Mouse (Mus musculus): Measurements from ENCODE around the gene Snx3. TPM values are rescaled to one million over a fixed set of nuclear protein-coding genes. Genes with fewer than 3 reads are reported as not detected.

Gene Snx3
- total RNA-seq, 2 experiments from 2014 or later = 170 to 173 TPM

GRCm38 (mm10) chr10:42574639-42575038 is 72.8 kb downstream of the Snx3 start:
- intact Hi-C loops (cut with DNase I) = no loop called here
- DNase-seq = no peak

GRCm38 (mm10) chr10:42577525-42578280 is 75.9 kb downstream of the Snx3 start:
- intact Hi-C loops (cut with DNase I) = no loop called here
- no peak for DNase-seq

GRCm38 (mm10) chr10:42578281-42578675 is 76.4 kb downstream of the Snx3 start:
- intact Hi-C loops (cut with DNase I) = no loop called here
- DNase-seq = no peak

GRCm38 (mm10) chr10:42578698-42579474 is 77.1 kb downstream of the Snx3 start:
- intact Hi-C loops (cut with DNase I) = no loop called here
- DNase-seq = no peak

- DNase-seq = no peak
- intact Hi-C loops (cut with DNase I) = no loop called here
Measured at GRCm38 (mm10) chr10:42579475-42580130, 77.8 kb downstream of the Snx3 start.

GRCm38 (mm10) chr10:42580131-42580950 is 78.5 kb downstream of the Snx3 start:
- intact Hi-C loops (cut with DNase I) = no loop called here

GRCm38 (mm10) chr10:42580951-42581277 is 79.1 kb downstream of the Snx3 start:
- DNase-seq = no peak

More at GRCm38 (mm10) chr10:42580131-42580950, 78.5 kb downstream of the Snx3 start:
- DNase-seq = no peak

GRCm38 (mm10) chr10:42581694-42582565 is 80.1 kb downstream of the Snx3 start:
- intact Hi-C loops (cut with DNase I) = loop anchor here (2.0 kb wide), 1 partner anchor 51 kb away; no protein-coding TSS in a partner anchor
- DNase-seq = peak in 1 of 2 experiments; percentile 20

More at GRCm38 (mm10) chr10:42580951-42581277, 79.1 kb downstream of the Snx3 start:
- intact Hi-C loops (cut with DNase I) = no loop called here

GRCm38 (mm10) chr10:42582566-42583110 is 80.8 kb downstream of the Snx3 start:
- DNase-seq = no peak
- intact Hi-C loops (cut with DNase I) = loop anchor here (2.0 kb wide), 1 partner anchor 50 kb away; no protein-coding TSS in a partner anchor

GRCm38 (mm10) chr10:42583157-42583872 is 81.5 kb downstream of the Snx3 start, which contains the start of the genes Nr2e1 and Ostm1:
Gene Nr2e1, minus strand, starts transcription at chr10:42583632.
Gene Ostm1, plus strand, starts transcription at chr10:42583822.
- intact Hi-C loops (cut with DNase I) = loop anchor here (2.0 kb wide), 1 partner anchor 49 kb away; no protein-coding TSS in a partner anchor
- peak in 1 of 2 experiments; percentile 20 for DNase-seq

- intact Hi-C loops (cut with DNase I) = loop anchor here (2.0 kb wide), 1 partner anchor 49 kb away; no protein-coding TSS in a partner anchor
- no peak for DNase-seq
Measured at GRCm38 (mm10) chr10:42583902-42584435, 82.1 kb downstream of the Snx3 start.

GRCm38 (mm10) chr10:42584436-42584983 is 82.7 kb downstream of the Snx3 start:
- no peak for DNase-seq
- intact Hi-C loops (cut with DNase I) = no loop called here

Other genes starting within 250 kb of the Snx3 start
- gene Foxo3, start 225.3 kb upstream of the Snx3 start, total RNA-seq (2021) = 100 to 1,000 TPM in 1 of 2 experiments, 10 to 100 TPM in 1; 86.1 to 111 TPM
- 10 to 100 TPM; 30.9 to 37.7 TPM for gene Afg1l, start 23.5 kb upstream of the Snx3 start, total RNA-seq (2021)
- not detected for gene Nr2e1, start 81.6 kb downstream of the Snx3 start, total RNA-seq (2021)
- gene Ostm1, start 81.8 kb downstream of the Snx3 start, total RNA-seq (2021) = 10 to 100 TPM; 16.4 to 18.2 TPM

All from heart, postnatal 36 days (tissue).